Mouse (Mus musculus) kidney, adult 11 months (tissue): ENCODE measurements around the gene Timm10.

Source experiments
- DNase-seq: peaks from one replicate; pipeline ENCODE4 v3.0.0; 2022

Timm10 gene

DNA sequence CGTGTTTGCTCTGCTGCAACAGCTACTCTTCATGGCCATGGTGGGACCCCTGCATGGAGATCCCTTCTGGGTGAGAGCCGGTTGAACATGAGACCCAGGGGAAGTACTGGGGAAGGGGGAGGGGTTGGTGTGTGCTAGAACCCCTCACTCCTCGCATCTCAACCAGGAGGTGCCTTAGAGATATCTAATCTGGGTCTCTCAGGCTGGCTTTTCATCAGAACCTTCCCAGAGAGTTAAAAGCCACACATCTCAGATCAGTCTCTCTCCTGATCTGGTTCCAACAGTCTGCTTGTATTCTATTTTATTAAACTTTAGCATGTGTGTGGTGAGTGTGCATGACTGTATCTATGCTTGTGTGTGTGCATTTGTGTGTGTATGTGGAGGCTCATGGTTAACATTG, 34.6 kb downstream of the Timm10 start:
- DNase-seq = no peak

DNA sequence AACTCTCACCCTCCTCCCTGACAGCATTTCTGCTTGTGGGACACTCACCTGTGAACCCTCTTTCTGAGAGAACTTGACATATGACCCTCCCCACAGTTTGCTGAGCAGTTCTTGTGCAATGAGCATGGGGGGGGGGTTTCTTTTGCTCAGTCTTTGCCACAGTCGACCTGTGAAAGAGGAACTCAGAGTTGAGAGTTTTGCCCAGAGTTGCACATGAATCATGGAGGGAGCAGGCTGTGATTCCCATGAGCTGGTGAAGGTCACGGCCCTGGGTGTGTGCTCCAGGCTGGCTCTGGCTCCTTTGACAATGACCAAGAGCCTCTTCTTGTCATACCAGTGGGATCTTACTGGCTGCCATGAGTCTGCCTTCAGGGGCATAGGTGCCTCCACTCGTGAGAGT, 35.4 kb downstream of the Timm10 start:
- no peak for DNase-seq

DNA sequence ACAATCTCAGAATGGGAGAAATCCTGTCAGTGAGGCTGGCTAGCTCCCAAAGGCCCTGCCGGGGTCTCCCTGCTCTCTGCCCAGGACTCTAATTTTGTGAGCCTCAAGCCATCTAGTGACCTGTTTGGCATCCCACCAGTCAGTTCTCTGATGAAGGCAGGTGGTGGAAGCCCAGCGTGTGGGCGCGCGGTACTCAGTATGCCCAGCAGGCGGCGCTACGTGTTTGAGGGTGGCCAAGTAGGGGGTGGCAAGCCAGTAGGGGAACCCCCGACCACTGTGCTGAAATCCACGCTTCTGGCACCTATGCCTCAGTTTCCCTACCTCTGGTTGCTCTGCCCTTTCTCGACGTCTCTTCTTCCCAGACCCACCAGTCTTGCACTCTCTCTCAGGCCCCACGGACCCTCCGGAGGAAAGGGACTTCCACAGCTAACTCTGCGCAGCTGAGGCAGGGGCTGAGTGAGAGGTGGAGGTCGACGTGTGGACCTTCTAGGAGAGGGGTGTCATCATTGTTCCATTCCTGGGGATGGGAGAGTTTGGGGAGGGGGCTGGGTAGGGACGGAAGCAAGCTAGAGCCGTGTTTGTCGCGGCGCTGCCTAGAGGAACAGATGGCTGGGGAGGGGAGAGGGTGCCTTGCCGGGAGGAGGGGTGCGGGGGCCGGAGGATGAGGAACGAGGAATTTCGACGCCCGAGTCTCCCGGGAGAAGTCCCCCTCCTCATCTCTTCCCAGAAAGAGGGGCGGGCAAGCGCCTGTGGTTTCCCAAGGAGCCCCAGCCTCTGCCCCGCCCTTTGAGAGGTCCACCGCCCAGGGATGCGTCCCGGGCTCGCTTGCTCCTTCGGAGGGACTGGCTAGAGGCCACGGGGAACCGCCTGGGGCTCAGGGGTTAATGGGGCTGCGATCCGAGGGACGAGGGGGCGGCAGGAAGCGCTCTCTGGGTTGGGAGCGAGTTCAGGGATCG, 39.1 kb downstream of the Timm10 start:
- DNase-seq = no peak

DNA sequence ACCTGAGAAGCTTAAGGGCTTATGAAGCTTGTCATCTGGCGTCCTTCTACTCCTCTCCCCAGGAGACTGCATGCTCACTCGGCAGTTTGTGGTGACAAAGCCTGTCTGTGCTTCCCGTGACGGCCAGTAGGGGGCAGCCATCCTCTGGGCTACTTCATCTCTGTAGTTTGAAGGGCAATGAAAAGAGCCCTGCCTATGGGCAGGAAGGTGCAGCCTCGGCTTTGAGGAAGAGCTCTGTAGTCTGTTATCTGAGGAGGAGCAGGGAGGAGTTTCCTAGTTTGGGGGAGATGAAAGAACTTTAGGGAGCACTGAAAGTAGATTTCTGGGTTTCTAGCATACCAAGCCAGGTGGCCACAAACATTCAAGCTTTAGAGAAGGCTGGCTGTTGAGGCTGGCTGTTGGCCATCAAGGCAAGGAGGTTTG, 41.7 kb downstream of the Timm10 start:
- peak; percentile 42 for DNase-seq

DNA sequence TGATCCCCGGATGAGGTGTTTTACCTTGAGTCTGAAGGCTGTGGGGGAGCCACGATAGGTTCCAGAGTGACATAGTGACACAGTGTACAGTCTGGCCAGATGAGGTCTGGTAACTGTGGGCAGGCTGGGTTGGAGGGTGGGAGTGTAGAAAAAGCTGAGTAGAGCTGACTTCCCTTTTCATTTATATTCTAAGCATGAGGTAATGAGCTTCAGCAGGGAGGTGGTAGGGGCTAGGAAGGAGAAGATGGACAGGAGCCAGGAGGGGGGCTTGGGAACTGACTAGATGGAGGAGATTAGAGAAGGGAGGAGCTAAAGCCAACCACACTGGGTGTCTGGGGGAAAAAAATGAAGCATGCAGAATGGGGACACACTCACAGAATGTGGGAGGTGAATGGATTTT, 42.2 kb downstream of the Timm10 start:
- no peak for DNase-seq

DNA sequence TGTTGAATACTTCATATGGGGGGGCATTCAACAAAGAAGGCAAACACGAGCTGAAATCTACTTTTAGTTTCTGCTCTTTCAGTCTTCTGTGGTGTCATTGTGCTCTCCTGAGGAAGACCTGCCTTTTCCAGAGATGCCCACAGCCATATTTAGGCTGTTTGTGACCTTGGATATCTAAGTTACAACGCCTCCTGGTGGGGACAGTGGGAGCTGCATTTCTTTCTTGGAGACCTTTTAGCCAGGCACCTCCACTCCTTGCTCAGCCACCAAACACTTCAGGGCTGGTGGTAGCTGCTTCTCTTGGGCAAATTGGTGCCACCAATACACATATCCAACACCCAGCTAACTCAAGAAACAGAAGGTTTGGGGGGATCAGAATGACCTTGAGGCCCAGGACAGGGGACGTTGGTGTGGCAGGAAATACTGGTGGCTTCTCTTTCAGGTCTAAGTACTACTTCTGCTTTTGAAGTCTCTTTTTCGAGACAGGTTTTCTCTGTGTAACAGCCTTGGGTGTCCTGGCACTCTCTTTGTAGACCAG, 43.9 kb downstream of the Timm10 start:
- no peak for DNase-seq

DNA sequence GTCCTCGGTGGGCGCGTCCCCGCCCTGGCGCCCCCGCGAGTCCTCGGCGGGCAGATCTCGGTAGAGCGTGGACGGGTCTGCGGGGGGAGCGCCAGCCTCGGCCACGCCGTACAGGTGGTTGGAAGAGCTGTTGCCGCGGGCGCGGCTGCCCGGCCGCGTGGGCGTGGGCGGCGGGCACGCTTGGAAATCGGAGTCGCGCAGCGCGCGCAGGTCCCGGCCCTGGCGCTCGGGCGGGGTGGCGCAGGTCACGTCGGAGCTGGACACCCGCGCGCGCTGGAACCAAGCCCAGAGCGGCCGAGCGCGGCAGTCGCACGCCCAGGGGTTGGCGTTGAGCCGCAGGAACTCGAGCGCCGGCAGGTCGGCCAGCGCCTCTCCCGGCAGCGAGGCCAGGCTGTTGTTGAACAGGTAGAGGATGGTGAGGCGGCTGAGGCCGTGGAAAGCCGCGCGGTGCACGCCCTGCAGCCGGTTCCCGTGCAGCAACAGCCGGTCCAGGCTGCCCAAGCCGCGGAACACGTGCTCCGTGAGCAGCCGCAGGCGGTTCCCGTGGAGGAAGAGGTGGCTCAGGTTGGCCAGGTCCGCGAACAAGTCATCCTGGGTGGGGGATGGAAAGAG, 45.4 kb downstream of the Timm10 start:
- peak; percentile 63 for DNase-seq

DNA sequence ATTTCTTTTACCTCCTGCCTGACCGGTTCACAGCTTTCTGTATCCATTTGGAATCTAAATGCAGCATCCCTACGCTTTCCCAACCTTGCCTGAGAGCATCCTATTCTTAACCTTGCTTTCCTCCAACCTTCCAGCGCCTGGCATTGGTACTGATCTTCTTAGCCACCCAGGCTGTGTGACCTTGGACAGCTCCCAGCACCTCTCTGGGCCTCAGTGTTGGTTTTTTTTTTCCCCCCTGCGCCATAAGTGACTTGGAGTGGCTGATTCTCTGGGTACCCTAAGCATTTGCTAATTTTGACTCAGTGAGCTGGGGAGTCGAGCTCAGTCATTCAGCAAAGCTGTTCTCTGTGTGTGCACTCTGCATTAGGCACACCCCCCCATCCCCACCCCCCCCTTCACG, 49.0 kb downstream of the Timm10 start:
- no peak for DNase-seq
